In genomic region chr16:13672386-13672898, GRCm38 (mm10) we compare ENCODE assay signal across 8 mouse cellular contexts. TPM values are rescaled to one million over a fixed set of nuclear protein-coding genes. Genes with fewer than 3 reads are reported as not detected.
DNase-seq lines count a peak whose midpoint lies in the region; ATAC-seq and TF ChIP-seq lines count a peak whose summit lies in the region.

No protein-coding gene starts in this region.

- H3K4me1 ChIP-seq in limb, embryonic 12.5 days (replicated peaks), result peaks cover 10% of the 10 kb centered on the region
- peaks cover 21% of the 10 kb centered on the region for H3K4me1 ChIP-seq in midbrain, embryonic 13.5 days (replicated peaks)
- H3K4me1 ChIP-seq in spleen, adult 2 months (ENCODE audit: control insufficient read depth, insufficient read depth, insufficient read length), result peaks cover 4% of the 10 kb centered on the region; the same call in 1 of the 2 replicates

- peak overlapping the region; percentile 86 for H3K9ac ChIP-seq in limb, embryonic 12.5 days (replicated peaks)
- H3K9ac ChIP-seq in midbrain, embryonic 13.5 days (replicated peaks), result peak overlapping the region; percentile 97

- H3K36me3 ChIP-seq in limb, embryonic 12.5 days, result peaks cover 20% of the 10 kb centered on the region
- peaks cover 14% of the 10 kb centered on the region for H3K36me3 ChIP-seq in midbrain, embryonic 13.5 days
- peaks cover 8% of the 10 kb centered on the region for H3K36me3 ChIP-seq in spleen, adult 2 months (ENCODE audit: control insufficient read depth, insufficient read depth, low read length)

- no peaks in the 10 kb centered on the region for H3K27me3 ChIP-seq in limb, embryonic 12.5 days
- H3K27me3 ChIP-seq in midbrain, embryonic 13.5 days, result no peaks in the 10 kb centered on the region
- no peaks in the 10 kb centered on the region for H3K27me3 ChIP-seq in spleen, adult 2 months (ENCODE audit: control insufficient read depth, insufficient read depth, low read length)

- H3K4me3 ChIP-seq in limb, embryonic 12.5 days (replicated peaks), result peak overlapping the region; percentile 96
- H3K4me3 ChIP-seq in midbrain, embryonic 13.5 days (replicated peaks), result peak overlapping the region; percentile 93
- peak overlapping the region; percentile 93 for H3K4me3 ChIP-seq in spleen, adult 2 months (ENCODE audit: extremely low read depth, insufficient read depth, insufficient read length)

- peak overlapping the region; percentile 80 for H3K4me2 ChIP-seq in limb, embryonic 12.5 days
- peak overlapping the region; percentile 85 for H3K4me2 ChIP-seq in midbrain, embryonic 13.5 days (replicated peaks)

- peak; percentile 28 to 32 for DNase-seq in frontal cortex, postnatal 10 days (ENCODE audit: low spot score in 2 of 2)
- DNase-seq in cerebellum, postnatal 25 days, result peak; percentile 54 to 68
- DNase-seq in gastrocnemius, postnatal 14 days, result peak; percentile 72
- peak; percentile 50 to 59 for DNase-seq in spleen, adult 2 months (ENCODE audit: low read depth in 1 of 2, low spot score in 2 of 2)

- WGBS in limb, embryonic 12.5 days, result 2% methylated on average over 20 of the region's 20 CpGs
- WGBS in midbrain, embryonic 13.5 days, result 1% methylated on average over 20 of the region's 20 CpGs
- under 1% methylated on average over 20 of the region's 20 CpGs for WGBS in spleen, adult 2 months

- H3K27ac ChIP-seq in limb, embryonic 12.5 days, result peak overlapping the region; percentile 89
- H3K27ac ChIP-seq in midbrain, embryonic 13.5 days, result peak overlapping the region; percentile 74
- peak overlapping the region; percentile 89 for H3K27ac ChIP-seq in spleen, adult 2 months (ENCODE audit: insufficient read depth, low read length)

- TF ChIP-seq CTCF in spleen, adult 2 months (IDR thresholded peaks at IDR 0.05; ENCODE audit: extremely low read depth, insufficient read depth, insufficient read length, insufficient replicate concordance), result no peak

- intact Hi-C loops in gastrocnemius, postnatal 14 days (cut with DNase I; ENCODE audit: low total_unique reads), result no loop called here

- no peaks in the 10 kb centered on the region for H3K9me3 ChIP-seq in limb, embryonic 12.5 days
- no peaks in the 10 kb centered on the region for H3K9me3 ChIP-seq in midbrain, embryonic 13.5 days

- TF ChIP-seq POLR2A in spleen, adult 2 months (IDR thresholded peaks at IDR 0.05; ENCODE audit: low read depth, low read length), result no peak

- no peak for ATAC-seq in frontal cortex, adult (ENCODE audit: low TSS enrichment)
- ATAC-seq in inflammation-experienced regulatory T-cells, adult 6 months, result peak; percentile 62
- 0 out of 2 replicates have a peak, but pooled peaks have one; percentile 26 for ATAC-seq in limb, embryonic 12.5 days (ENCODE audit: insufficient number of reproducible peaks, insufficient read depth, low FRiP score, low TSS enrichment, low read depth)
- ATAC-seq in midbrain, embryonic 13.5 days, result peak; percentile 9

RNA-seq across cellular contexts. Expression of gene 3110001I22Rik, which starts 0.7 kb away (rescaled TPM):
- total RNA-seq in gastrocnemius, postnatal 14 days (2021), result 1 to 10 TPM; 1.7 to 2.3 TPM
- 1 to 10 TPM; 7.5 to 9.0 (median 8.4) TPM for polyA plus RNA-seq in inflammation-experienced regulatory T-cells, adult 6 months (2017; shearing (Covaris generic))
- polyA plus RNA-seq in limb, embryonic 12.5 days (2016; fragmentation: Nextera tagmentation; extraction: Ambion mirVana), result 7.3 and 8.5 TPM in 2 replicates
- polyA plus RNA-seq in midbrain, embryonic 13.5 days (2015; fragmentation: Nextera tagmentation; extraction: Ambion mirVana), result 8.9 and 9.0 TPM in 2 replicates
- 0.93 and 0.97 TPM in 2 replicates for polyA plus RNA-seq in spleen, adult 2 months (2012; rRNA removed)

RNA-seq across cellular contexts. Expression of gene Bfar, which starts 0.8 kb away (rescaled TPM):
- 10 to 100 TPM; 28.2 to 34.2 TPM for total RNA-seq in gastrocnemius, postnatal 14 days (2021)
- 10 to 100 TPM; 43.7 to 64.9 (median 51.1) TPM for polyA plus RNA-seq in inflammation-experienced regulatory T-cells, adult 6 months (2017; shearing (Covaris generic))
- polyA plus RNA-seq in limb, embryonic 12.5 days (2016; fragmentation: Nextera tagmentation; extraction: Ambion mirVana), result 44.5 and 46.4 TPM in 2 replicates
- polyA plus RNA-seq in midbrain, embryonic 13.5 days (2015; fragmentation: Nextera tagmentation; extraction: Ambion mirVana), result 53.7 and 54.5 TPM in 2 replicates
- polyA plus RNA-seq in spleen, adult 2 months (2012; rRNA removed), result 15.6 and 18.1 TPM in 2 replicates

RNA-seq across cellular contexts. Expression of gene Parn, which starts 4.5 kb away (rescaled TPM):
- 10 to 100 TPM in 1 of 2 experiments, 1 to 10 TPM in 1; 9.0 to 11.8 TPM for total RNA-seq in gastrocnemius, postnatal 14 days (2021)
- 10 to 100 TPM; 26.6 to 38.2 (median 37.3) TPM for polyA plus RNA-seq in inflammation-experienced regulatory T-cells, adult 6 months (2017; shearing (Covaris generic))
- 41.4 and 44.8 TPM in 2 replicates for polyA plus RNA-seq in limb, embryonic 12.5 days (2016; fragmentation: Nextera tagmentation; extraction: Ambion mirVana)
- polyA plus RNA-seq in midbrain, embryonic 13.5 days (2015; fragmentation: Nextera tagmentation; extraction: Ambion mirVana), result 37.7 and 39.9 TPM in 2 replicates
- polyA plus RNA-seq in spleen, adult 2 months (2012; rRNA removed), result 8.8 and 9.9 TPM in 2 replicates

RNA-seq across cellular contexts. Expression of gene Pla2g10, which starts 58.3 kb away (rescaled TPM):
- not detected for total RNA-seq in gastrocnemius, postnatal 14 days (2021)
- under 1 TPM in 1 of 3 experiments, not detected in 2; 0.38 TPM for polyA plus RNA-seq in inflammation-experienced regulatory T-cells, adult 6 months (2017; shearing (Covaris generic))
- not detected in 2 replicates for polyA plus RNA-seq in limb, embryonic 12.5 days (2016; fragmentation: Nextera tagmentation; extraction: Ambion mirVana)
- polyA plus RNA-seq in midbrain, embryonic 13.5 days (2015; fragmentation: Nextera tagmentation; extraction: Ambion mirVana), result 0.21 and 0.47 TPM in 2 replicates
- polyA plus RNA-seq in spleen, adult 2 months (2012; rRNA removed), result 0.12 and 0.23 TPM in 2 replicates
